In genomic region chrX:18163917-18164624, GRCm38 (mm10) we compare ENCODE assay signal across 8 mouse cellular contexts. TPM values are rescaled to one million over a fixed set of nuclear protein-coding genes. Genes with fewer than 3 reads are reported as not detected.
DNase-seq lines count a peak whose midpoint lies in the region; ATAC-seq and TF ChIP-seq lines count a peak whose summit lies in the region.

No protein-coding gene starts in this region.

- peak overlapping the region; percentile 86 for H3K4me3 ChIP-seq in lung, embryonic 15.5 days
- H3K4me3 ChIP-seq in olfactory bulb, adult 2 months (ENCODE audit: insufficient read depth, low read depth, low read length) = peak overlapping the region; percentile 98

- H3K27ac ChIP-seq in lung, embryonic 15.5 days = peak overlapping the region; percentile 98
- H3K27ac ChIP-seq in olfactory bulb, adult 2 months (ENCODE audit: insufficient read depth, low read depth, low read length) = 0 out of 2 replicates have a peak overlapping the region, but pooled peaks have one; percentile 97

- no peak for TF ChIP-seq CTCF in olfactory bulb, adult 2 months (IDR thresholded peaks at IDR 0.05; ENCODE audit: insufficient read depth, low read depth, low read length)

- no peak for TF ChIP-seq POLR2A in olfactory bulb, adult 2 months (IDR thresholded peaks at IDR 0.05; ENCODE audit: insufficient read depth, low read depth, low read length)

- DNase-seq in urinary bladder, postnatal 25 days (ENCODE audit: low spot score) = peak; percentile 20
- no peak for DNase-seq in urinary bladder, adult 18-20 months (ENCODE audit: low spot score in 2 of 2)
- peak; percentile 17 to 31 for DNase-seq in cerebellum, postnatal 14 days
- peak; percentile 4 to 42 for DNase-seq in heart, adult 9 months (ENCODE audit: low spot score in 2 of 2)
- peak; percentile 21 to 25 for DNase-seq in kidney, adult 8-10 months
- DNase-seq in right cerebral cortex, postnatal 25 days = no peak

- H3K9ac ChIP-seq in lung, embryonic 15.5 days = peak overlapping the region; percentile 90

- no peak for ATAC-seq in lung, embryonic 15.5 days (ENCODE audit: borderline replicate concordance, extremely low read depth, low FRiP score, low TSS enrichment)

- H3K9me3 ChIP-seq in lung, embryonic 15.5 days = no peaks in the 10 kb centered on the region

- no peaks in the 10 kb centered on the region for H3K27me3 ChIP-seq in lung, embryonic 15.5 days

- under 1% methylated on average over 10 of the region's 10 CpGs for WGBS in lung, embryonic 15.5 days
- 1% methylated on average over 10 of the region's 10 CpGs for WGBS in olfactory bulb, adult 2 months

- no peaks in the 10 kb centered on the region for H3K4me1 ChIP-seq in lung, embryonic 15.5 days
- H3K4me1 ChIP-seq in olfactory bulb, adult 2 months (ENCODE audit: control insufficient read depth, insufficient read depth, low read length) = no peaks in the 10 kb centered on the region

- H3K4me2 ChIP-seq in lung, embryonic 15.5 days = peak overlapping the region; percentile 49

- H3K36me3 ChIP-seq in lung, embryonic 15.5 days = no peaks in the 10 kb centered on the region

RNA-seq across cellular contexts. Expression of gene Kdm6a, which starts 1.7 kb away (rescaled TPM):
- polyA plus RNA-seq in lung, embryonic 15.5 days (2015; fragmentation: Nextera tagmentation; extraction: Ambion mirVana) = 20.8 and 24.2 TPM in 2 replicates
- not detected in 2 replicates for polyA plus RNA-seq in olfactory bulb, adult 2 months (2012; ENCODE audit: insufficient read depth, insufficient read length, low replicate concordance, missing spikeins)

RNA-seq across cellular contexts. Expression of gene Dusp21, which starts 18.4 kb away (rescaled TPM):
- not detected in 2 replicates for polyA plus RNA-seq in lung, embryonic 15.5 days (2015; fragmentation: Nextera tagmentation; extraction: Ambion mirVana)
- not detected in 2 replicates for polyA plus RNA-seq in olfactory bulb, adult 2 months (2012; ENCODE audit: insufficient read depth, insufficient read length, low replicate concordance, missing spikeins)

Comparison
In these comparisons a context has a peak if more than half of its experiments do, and no peak if none do; other contexts are left out.
1. DNase-seq: peak in urinary bladder, postnatal 25 days (single experiment), cerebellum, postnatal 14 days (2 of 2), heart, adult 9 months (2 of 2) and kidney, adult 8-10 months (2 of 2); none in urinary bladder, adult 18-20 months (0 of 2) and right cerebral cortex, postnatal 25 days (single experiment).